Mouse (Mus musculus) frontal cortex, postnatal 10 days (tissue): ENCODE data around the gene Ap3b1.
"Not testable (repeated sequence)": the region's sequence is repeated elsewhere in the genome, so short reads cannot be mapped to it uniquely, and the experiment has no call there.

Source experiments
- DNase-seq, 2 experiments: peaks; one replicate each; pipeline ENCODE4 v3.0.0; 2022; ENCODE audit warnings: low spot score in 2 of 2, mixed read lengths in 1 of 2

Ap3b1 gene

DNA sequence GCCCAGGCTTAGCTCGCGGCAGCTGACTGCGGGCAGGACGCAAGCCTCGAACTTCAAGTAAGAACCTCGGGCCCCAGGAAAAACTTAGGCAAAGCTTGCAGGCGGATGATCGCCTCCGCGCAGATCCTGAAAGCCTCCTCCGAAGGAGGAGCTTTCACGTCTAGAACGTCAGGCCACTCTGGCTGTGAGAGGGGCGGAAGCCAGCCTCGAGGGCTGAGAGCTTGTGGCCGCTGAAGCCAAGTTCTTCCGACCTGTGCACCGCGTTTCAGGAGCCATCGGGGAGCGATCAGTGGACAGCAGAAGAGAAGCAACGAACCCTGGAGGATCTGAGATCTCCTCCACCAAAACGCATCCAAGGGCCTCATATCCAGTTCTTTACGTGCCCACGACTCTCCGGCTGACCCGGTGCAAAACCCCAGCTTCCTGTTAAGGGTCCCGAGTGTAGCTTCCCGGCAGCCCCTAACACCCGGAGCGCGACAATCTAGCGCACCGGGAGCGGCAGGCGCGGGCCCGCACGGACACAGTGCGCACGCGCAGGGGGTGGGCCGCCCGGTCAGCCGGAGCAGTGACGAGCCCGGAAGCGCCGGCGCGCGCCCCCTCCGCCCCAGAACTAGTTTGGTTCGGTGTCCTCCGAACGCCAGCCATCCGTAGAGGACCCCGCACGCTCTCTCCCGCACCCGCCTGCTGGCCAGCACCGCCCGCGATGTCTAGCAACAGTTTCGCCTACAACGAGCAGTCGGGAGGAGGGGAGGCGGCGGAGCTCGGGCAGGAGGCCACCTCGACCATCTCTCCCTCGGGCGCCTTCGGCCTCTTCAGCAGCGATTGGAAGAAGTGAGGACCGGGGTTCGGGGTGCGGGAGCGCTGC, at the start of gene Ap3b1:
Gene Ap3b1 (plus strand): TSS at position 560 of the 865 bp plus-strand sequence.
- peak; percentile 80 to 89 for DNase-seq

DNA sequence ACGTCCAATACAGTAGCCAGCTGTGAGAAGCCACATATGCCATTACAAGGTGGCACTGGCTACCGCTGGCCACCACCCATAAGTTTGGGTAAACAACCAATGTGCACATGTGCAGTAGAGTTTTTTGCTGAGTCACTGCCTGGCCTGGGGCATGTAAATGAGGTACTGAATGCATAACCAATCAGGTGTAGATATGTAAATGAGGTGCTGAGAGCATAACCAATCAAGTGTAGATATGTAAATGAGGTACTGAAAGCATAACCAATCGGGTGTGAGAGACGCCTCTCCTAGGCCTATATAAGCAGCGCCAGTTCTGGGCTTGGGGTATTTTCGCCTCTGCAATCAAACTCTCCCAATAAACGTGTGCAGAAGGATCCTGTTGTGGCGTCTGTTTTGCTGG, 45.9 kb upstream of the Ap3b1 start:
- not testable (repeated sequence) for DNase-seq

DNA sequence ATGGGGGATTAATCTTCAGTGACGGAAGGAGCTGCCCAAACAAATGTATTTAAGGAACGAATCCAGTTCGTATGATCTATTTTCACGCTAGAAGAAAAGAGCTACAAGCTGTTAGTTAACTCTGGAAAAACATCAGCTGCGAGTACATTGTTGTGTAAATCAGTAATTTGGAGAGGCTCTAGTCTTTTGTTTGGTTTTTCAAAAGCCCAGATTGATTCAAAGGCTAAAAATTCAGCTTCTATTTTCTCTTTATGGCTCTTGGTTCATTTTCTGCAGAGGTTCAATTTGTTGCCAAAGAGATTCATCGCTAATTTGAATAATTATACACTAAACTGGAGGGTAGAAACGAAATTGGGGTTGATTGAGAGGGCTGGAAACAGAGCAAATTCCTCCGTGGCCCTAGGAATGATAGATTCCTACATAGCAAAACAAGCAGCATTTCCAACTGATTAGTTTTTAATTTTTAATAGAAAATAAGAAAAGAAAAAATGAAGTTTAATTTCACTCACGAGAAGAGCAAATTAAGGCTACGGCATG, 41.7 kb upstream of the Ap3b1 start:
- DNase-seq: no peak

DNA sequence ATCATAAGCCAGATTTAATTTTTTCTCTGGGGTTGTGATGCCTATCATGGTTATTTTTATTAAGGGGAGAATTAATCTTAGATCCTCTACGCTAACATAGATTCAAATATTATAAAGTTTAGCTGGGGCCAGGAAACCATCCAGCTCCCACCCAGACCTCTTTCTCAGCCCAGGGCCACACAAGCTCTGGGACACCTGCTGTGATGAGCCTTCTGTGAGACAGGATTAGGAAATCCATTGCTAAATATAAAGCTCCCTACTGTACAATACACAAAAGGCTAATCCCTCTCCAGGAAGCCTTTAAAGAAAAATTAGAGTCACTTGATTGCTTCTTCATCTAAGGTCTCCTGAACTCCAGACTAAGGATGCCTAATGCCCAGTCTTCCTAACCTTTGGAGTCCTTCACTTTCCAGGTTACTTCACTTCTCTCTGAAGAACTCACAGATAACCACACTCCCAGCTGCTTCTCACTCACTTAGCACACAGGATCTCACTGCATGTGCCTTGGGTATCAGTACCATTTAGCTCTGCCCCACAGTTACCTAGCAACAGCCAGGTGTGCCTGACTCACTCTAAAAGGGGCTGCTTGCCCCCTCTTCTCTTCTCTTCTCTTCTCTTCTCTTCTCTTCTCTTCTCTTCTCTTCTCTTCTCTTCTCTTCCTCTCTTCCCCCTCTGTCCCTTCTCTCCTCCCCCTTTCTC, 37.5 kb upstream of the Ap3b1 start:
- no peak for DNase-seq

DNA sequence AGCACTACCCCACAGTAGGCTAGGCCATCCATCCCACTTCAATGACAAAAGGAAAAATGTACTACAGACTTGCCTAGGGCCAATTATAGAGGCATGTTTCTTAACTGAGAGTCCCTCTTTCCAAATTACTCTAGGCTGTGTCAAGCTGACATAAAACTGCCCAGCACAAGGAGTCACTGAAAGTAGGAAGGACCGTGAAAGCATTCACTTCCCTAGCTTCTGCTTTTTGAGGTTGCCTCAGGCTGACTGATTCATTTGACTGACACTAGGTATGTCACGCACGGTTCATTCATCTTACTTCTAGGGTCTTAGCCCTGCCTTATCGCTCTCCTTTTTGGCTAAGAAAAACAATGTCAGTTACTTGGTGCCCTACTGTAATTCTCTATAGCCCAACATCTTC, 36.3 kb upstream of the Ap3b1 start:
- DNase-seq: no peak

DNA sequence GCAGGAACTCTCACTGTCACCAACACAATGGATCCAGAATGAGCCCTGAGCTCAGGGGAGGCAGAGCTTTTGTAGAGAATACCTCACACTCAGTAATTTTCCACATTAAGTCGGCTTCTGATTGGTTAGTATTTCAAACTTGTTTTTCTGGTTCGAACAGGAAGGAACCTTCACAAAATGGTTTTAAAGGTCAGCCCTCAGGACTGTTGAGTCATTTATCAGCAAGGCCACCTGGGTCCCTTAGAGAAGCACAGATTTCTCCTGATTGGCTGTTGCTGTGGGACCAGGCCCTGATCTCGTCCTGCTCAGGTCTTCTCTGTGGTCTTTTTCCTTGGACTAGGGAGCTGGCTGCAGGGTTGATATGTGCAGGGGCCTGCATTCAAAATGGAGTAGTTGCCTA, 30.7 kb upstream of the Ap3b1 start:
- DNase-seq: no peak

DNA sequence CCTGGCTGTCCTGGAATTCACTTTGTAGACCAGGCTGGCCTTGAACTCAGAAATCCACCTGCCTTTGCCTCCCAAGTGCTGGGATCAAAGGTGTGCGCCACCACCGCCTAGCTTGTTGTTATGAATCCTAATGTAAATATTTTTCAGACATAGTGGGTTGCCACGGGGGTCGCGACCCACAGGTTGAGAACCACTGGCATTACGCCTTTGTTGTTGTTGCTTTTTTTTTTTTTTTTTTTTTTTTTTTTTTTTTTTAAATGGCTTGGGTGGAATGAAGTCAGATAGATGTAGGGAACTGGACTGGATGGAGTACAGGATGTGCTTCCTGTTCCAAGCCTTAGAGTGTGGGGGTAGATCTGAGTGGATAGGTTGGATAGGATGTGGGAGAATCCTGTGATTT, 29.8 kb upstream of the Ap3b1 start:
- DNase-seq: not testable (repeated sequence)

DNA sequence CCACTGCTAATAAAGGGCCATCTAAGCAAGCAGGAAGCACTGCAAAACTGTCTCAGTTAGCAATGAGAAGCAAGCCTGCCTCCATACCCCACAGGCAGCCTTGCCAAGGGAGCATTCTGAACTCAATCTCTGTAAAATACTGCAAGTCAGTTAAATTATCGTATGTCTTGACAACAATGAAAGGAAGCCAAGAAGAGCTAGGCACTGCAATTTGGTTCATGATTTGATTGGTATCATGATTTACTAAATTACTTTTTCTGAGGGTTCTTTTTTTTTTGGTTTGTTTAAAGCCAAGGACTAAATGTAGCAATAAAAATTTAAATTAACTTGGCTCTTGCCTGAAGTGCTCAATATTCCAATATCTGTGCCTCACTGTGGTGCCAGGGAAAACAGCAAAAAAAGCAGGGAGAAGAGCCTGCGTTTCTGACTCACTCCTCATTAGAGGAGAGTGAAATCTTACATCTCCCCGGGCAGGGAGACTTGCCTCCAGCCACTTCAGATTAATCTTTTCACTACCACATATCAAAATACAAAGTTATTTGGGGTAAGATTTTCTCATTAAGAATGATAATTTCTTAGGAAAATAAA, 28.3 kb upstream of the Ap3b1 start:
- DNase-seq: no peak

DNA sequence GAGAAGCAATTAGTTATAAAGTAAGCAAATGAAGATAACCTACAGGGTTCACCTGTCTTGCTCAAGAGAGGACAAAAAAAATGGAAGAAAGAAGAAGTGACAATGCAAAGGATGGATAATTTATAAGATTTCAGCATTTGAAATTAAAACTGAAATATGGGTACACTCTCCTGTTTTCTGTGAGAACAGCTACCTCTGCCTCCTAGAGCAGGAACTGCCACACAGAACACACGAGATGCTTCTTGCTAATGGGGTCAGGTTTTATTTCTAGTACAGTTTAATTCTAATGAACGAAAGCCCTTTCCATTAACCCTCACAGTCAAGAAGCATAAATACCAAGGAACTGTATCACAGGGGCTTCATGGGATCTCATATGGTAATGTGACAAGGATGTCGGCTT, 20.4 kb upstream of the Ap3b1 start:
- DNase-seq: no peak

DNA sequence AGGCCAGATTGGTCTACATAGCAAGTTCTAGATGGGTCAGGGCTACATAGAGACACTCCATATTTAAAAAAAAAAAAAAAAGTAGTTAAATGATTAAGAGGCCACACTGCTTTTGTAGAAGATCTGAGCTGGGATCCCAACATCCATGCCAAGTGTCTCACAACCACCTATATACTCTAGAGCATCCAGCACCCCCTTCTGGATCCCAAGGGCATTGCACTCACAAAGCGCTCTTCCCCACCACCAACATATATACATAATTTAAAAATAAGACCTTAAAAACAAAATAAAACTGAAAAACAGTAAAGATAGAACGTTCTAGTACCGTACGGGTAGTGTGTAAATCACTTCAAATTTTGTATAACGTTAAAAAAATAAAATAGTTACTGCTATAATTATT, 15.6 kb upstream of the Ap3b1 start:
- DNase-seq: no peak

DNA sequence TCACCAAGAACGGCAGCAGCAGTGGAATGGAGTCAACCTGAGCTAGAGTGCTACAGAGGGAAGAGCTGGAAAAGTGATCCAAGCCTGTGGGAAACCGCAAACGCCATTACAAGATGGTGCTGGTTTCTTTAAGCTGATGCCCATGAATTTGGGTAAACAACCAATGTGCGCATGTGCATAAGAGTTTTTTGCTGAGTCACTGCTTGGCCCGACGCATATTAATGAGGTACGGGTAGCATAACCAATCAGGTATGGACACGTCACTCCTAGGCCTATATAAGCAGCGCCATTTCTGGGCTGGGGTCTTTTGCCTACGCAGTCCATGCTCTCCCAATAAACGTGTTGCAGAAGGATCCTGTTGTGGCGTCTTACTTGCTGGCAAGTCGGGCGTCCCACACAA, 14.2 kb upstream of the Ap3b1 start:
- not testable (repeated sequence) for DNase-seq

DNA sequence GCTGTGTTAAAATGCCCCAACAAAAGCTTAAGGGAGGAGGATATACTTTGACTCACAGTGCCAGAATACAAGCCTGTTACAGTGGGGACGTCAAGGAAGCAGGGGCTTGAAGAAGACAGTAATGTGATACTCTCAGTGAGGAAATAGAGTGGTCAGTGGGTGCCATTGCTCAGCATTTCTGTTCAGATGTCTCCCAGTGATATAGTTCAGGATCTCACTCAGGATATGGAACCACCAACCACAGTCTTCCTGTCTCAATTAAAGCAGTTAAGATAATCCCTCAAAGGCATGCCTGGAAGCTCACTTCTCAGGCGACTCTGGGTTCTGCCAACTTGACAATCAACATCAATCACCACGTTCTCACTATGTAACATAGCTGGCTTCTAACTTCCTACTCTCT, 4.2 kb upstream of the Ap3b1 start:
- DNase-seq: no peak

DNA sequence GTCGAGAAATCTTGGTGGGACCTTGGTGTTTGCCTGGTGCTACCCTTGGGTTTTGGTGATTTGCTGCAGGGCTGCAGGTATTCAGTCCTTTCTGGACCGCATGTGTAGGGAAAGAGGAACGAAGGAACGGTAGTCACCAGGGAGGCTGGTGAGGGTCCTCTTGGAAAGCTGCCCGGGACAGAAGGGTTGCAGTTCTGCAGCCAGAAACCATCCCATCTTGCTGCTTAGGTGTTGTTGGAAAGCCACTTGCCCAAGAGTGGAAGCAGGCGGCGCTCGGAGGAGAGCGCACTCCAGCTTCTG, 709 bp upstream of the Ap3b1 start:
- no peak for DNase-seq

DNA sequence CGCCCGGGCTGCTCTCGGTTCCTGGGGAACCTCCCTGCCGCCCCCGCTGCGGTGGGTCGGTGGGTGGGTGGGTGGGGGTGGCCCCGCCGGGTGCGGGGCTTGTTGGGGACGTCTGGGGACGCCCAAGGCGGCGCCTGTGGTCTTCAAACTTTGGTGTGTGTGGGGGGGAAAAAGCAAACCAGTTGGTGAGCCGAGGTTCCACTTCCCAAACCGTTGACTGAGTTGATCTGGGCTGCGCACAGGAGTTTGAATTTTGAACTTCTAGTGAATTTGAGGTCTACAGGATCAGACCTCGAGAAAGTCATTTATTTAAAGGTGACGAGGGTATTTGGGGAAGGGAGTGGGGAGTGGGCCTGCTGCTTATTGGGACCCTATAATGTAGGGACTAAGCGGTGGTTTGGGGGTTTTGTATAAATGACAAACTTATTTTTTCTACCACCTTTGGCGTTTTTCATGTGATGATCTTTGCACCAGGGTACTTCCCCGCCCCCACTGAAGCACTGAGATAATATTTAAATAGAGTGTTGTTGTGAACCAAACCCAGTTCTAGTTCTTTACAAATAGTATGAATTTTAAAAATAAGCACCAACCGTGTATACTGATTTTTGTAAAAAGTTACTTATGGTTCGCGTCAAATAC, 641 bp downstream of the Ap3b1 start:
- DNase-seq: no peak

DNA sequence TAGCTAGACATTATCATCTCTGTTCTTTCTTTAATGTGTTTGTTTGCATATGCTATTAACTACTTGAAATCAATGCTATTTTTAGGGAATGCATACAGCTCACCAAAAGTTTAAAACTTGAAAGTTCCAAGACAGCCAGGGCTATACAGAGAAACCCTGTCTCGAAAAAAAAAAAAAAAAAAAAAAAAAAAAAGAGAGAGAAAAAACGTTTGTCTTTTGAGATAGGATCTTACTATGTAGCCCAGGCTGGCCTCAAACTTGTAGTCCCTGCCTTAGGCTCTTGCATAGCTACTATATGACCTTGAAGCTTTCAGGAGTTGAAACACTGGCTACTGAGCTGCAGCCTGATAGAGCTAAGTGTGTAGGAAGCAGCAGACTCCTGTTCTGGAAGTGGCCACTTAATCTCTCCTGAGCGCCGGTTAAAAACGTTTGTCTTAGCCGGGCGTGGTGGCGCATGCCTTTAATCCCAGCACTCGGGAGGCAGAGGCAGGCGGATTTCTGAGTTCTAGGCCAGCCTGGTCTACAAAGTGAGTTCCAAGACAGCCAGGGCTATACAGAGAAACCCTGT, 2.3 kb downstream of the Ap3b1 start:
- DNase-seq: not testable (repeated sequence)

DNA sequence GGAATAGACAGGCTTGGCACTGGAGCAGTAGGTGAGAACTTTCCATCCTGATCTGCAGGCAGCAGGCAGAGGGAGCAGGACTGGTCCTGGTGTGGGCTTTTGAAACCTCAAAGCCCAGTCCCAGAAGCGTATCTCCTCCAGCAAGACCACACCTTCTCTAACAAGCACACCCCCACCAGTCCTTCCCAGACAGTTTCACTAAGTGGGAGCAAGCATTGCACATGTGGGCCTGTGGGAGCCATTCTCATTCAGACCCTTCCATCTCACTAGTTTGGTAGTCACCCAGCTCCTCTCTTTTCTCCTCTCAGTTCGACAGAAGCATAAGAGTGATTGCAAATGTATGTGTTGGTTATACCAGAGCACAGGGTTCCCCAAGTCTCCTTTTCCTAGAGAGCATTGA, 5.6 kb downstream of the Ap3b1 start:
- DNase-seq: no peak

DNA sequence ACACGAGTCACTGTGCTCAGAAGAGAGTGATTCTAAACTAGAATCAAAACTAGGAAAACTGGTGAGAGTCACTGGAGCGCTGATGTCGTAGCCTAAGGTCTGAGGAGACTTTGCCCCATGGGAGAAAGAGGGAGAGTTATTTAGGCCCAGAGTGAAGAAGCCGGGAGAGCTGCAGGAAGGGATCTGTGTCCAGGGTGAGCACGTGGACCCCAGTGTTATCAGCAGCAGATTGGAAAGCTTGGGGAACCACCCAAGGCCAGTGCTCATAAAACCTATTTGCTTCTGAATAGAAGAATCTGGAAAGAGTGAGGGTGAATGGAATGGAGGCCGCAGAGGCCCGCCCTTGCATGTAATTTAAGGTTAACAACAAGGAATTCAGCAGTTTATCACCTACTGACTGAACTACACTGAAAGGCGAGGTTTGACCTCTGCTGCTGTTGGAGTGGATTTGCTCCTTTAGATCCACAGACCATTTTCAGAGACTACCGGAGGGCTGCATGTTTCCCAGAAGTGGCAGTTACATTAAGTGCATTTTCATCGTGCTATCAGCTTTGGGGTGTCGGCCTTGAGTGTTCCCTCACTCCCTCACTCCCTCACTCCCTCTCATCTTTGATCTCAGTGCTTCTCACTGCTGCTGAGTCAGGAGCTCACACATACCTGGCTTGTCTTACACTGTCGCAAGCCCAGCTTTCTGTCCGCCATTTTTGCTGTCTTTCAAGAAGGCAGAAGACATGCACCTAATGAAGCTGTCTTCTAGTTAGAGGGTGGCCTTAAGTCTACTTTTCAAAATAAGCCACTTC, 6.5 kb downstream of the Ap3b1 start:
- DNase-seq: no peak

DNA sequence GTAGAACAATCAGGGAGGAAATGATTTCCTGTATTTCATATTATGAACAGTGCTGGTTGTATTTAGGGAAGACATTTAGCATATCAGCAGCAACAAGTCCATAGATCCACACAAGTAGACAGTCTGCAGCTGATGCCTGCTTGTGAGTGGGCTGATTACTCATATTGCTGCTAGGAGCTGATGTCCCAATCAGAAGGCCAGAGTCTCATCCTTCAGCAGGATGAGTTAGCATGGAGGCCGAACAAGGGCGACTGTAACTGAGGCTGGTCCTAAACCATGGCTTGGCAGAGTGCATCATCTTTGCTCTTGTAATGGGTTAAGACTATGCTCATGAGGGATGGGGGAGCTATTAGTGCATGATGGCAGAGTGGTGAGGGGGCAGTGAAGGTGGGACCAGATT, 9.1 kb downstream of the Ap3b1 start:
- no peak for DNase-seq

DNA sequence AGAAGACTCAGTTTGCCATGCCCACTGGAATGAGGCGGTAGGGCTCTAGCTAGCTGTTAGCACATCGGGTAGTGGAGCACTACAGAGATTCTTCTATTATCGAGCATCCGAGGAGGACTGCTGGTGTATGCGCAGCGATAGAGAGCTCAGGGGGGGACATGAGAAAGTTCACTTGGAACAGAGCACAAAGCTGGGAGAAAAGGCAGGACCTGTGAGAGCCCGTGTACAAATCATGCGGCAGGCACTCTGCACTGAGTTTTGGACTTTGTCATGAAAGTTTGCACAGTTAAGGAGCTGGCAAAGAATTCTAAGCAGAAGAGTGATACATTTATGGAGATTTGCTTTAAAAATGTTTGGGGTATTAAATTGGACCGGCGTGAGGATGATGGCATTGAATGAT, 11.8 kb downstream of the Ap3b1 start:
- no peak for DNase-seq

DNA sequence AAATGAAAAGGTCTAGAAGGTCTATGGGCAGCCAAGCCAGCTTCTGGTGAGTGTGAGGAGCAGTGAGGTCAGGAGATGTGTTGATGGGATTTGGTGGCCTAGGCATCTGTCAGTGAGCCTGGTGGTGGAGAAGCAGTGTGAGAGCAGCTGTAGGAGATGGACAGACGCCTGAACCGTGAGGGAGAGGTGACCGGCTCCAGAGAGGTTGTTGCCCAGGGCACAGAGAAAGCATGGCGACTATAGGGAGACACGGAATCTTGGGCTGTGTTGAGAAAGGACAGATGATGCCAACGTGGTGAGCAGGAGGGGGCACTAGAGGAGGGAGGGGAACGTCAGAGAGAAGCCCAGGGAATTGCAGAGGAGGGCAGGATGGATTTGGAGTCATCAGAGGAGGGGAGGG, 13.3 kb downstream of the Ap3b1 start:
- DNase-seq: no peak

DNA sequence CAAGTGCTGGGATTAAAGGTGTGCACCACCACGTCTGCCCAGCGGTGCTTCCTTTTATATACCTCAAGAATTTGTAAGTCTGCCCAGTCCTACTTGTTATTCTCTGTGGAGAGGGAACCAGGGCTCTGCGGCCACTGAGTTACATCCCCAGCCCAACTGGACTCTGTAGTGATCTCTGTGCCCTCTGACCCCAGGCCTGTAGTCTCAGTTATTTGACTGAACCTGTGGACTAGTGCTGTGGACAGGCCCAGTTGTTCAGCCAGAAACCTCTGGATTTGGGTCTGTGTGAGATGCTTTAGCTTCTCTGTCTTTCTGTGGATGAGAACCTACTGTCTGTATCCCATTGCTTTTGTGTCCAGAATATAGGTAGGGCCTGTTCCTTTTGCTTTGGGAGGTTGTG, 15.4 kb downstream of the Ap3b1 start:
- no peak for DNase-seq
